Mouse (Mus musculus) ovary, adult 18-20 months (tissue): ENCODE data around the gene Hspe1.
"Not testable (repeated sequence)": the region's sequence is repeated elsewhere in the genome, so short reads cannot be mapped to it uniquely, and the experiment has no call there.

Experiments used
- DNase-seq: peaks from one replicate; pipeline ENCODE4 v3.0.0; 2022; ENCODE audit warnings: low spot score, mixed read lengths

Gene Hspe1

GRCm38 (mm10) chr1:55087932-55088610 lies at the start of gene Hspe1, which contains the start of gene Hspd1:
Gene Hspe1 (plus strand): TSS chr1:55088132.
Gene Hspd1 (minus strand): TSS chr1:55088243.
- DNase-seq: peak; percentile 97

GRCm38 (mm10) chr1:55039944-55040343 lies 48.0 kb upstream of the Hspe1 start:
- DNase-seq: no peak

- no peak for DNase-seq
Observed at GRCm38 (mm10) chr1:55041691-55042090, 46.2 kb upstream of the Hspe1 start.

- DNase-seq: no peak
Observed at GRCm38 (mm10) chr1:55042246-55042645, 45.7 kb upstream of the Hspe1 start.

GRCm38 (mm10) chr1:55043164-55043563 lies 44.8 kb upstream of the Hspe1 start:
- no peak for DNase-seq

- DNase-seq: no peak
Observed at GRCm38 (mm10) chr1:55048841-55049587, 38.9 kb upstream of the Hspe1 start.

- DNase-seq: no peak
Observed at GRCm38 (mm10) chr1:55051671-55052070, 36.3 kb upstream of the Hspe1 start.

GRCm38 (mm10) chr1:55052355-55052953 lies 35.5 kb upstream of the Hspe1 start, which contains the start of gene Coq10b:
Gene Coq10b (plus strand): TSS chr1:55052770.
- DNase-seq: peak; percentile 98

GRCm38 (mm10) chr1:55053005-55053404 lies 34.9 kb upstream of the Hspe1 start:
- DNase-seq: peak; percentile 73

- no peak for DNase-seq
Observed at GRCm38 (mm10) chr1:55053596-55053995, 34.3 kb upstream of the Hspe1 start.

GRCm38 (mm10) chr1:55055322-55056115 lies 32.4 kb upstream of the Hspe1 start:
- no peak for DNase-seq

- not testable (repeated sequence) for DNase-seq
Observed at GRCm38 (mm10) chr1:55058383-55058782, 29.5 kb upstream of the Hspe1 start.

GRCm38 (mm10) chr1:55061099-55061498 lies 26.8 kb upstream of the Hspe1 start:
- no peak for DNase-seq

- no peak for DNase-seq
Observed at GRCm38 (mm10) chr1:55061772-55062171, 26.2 kb upstream of the Hspe1 start.

- not testable (repeated sequence) for DNase-seq
Observed at GRCm38 (mm10) chr1:55072328-55072727, 15.6 kb upstream of the Hspe1 start.

- DNase-seq: no peak
Observed at GRCm38 (mm10) chr1:55074757-55075156, 13.2 kb upstream of the Hspe1 start.

GRCm38 (mm10) chr1:55075652-55076394 lies 12.1 kb upstream of the Hspe1 start:
- no peak for DNase-seq

GRCm38 (mm10) chr1:55076395-55076743 lies 11.6 kb upstream of the Hspe1 start:
- DNase-seq: no peak

GRCm38 (mm10) chr1:55076849-55077516 lies 10.9 kb upstream of the Hspe1 start:
- no peak for DNase-seq

- no peak for DNase-seq
Observed at GRCm38 (mm10) chr1:55079677-55080076, 8.3 kb upstream of the Hspe1 start.

- no peak for DNase-seq
Observed at GRCm38 (mm10) chr1:55082106-55082505, 5.8 kb upstream of the Hspe1 start.
